Mouse (Mus musculus): ENCODE measurements at regions not wholly inside any gene's neighbourhood (a gene's known extent, or its start where the extent isn't known, plus 50 kb on each side); places are given as distances from the start of the nearest gene placed in this dataset.

- no peak overlapping the region for H3K4me2 ChIP-seq (ENCODE audit: low read depth, low read length)
- ATAC-seq, result no peak
- no peak overlapping the region for H3K9ac ChIP-seq (replicated peaks; ENCODE audit: low read length)
- H3K9me3 ChIP-seq (ENCODE audit: low read length), result no peaks in the 10 kb centered on the region
- no peak overlapping the region for H3K27ac ChIP-seq
- no peak overlapping the region for H3K4me3 ChIP-seq (ENCODE audit: low read length)
- no peaks in the 10 kb centered on the region for H3K27me3 ChIP-seq (ENCODE audit: insufficient read depth, low read length)
- DNase-seq (ENCODE audit: low spot score), result no peak
- no peaks in the 10 kb centered on the region for H3K4me1 ChIP-seq (ENCODE audit: insufficient read depth, low read length)
- no peaks in the 10 kb centered on the region for H3K36me3 ChIP-seq (ENCODE audit: insufficient read depth, low read length)
- TF ChIP-seq CTCF (IDR thresholded peaks at IDR 0.05; ENCODE audit: low read depth), result no peak
- WGBS, result 78% methylated on average over 7 of the region's 7 CpGs
Measured at GRCm38 (mm10) chr13:46364202-46364912, 53.9 kb upstream of the Rbm24 start.

GRCm38 (mm10) chr13:46365292-46365691 is 52.9 kb upstream of the Rbm24 start:
- Histone ChIP-seq H3K36me3 (ENCODE audit: insufficient read depth, low read length) (no peaks in the 10 kb centered on the region), H3K4me3 (ENCODE audit: low read length) (no peak overlapping the region), H3K27me3 (ENCODE audit: insufficient read depth, low read length) (no peaks in the 10 kb centered on the region), H3K9ac (replicated peaks; ENCODE audit: low read length) (no peak overlapping the region), H3K9me3 (ENCODE audit: low read length) (no peaks in the 10 kb centered on the region), H3K4me1 (ENCODE audit: insufficient read depth, low read length) (no peaks in the 10 kb centered on the region), H3K27ac (no peak overlapping the region), H3K4me2 (ENCODE audit: low read depth, low read length) (no peak overlapping the region)
- no peak for DNase-seq (ENCODE audit: low spot score)
- WGBS, result 95% methylated on average over 2 of the region's 2 CpGs
- no peak for ATAC-seq
- TF ChIP-seq CTCF (IDR thresholded peaks at IDR 0.05; ENCODE audit: low read depth), result no peak

Data from hindbrain, postnatal 0 days (tissue).